Mouse (Mus musculus) hindlimb bud, embryonic 11.5 days (tissue): ENCODE data around the gene Hopx.
"Not testable (repeated sequence)": the region's sequence is repeated elsewhere in the genome, so short reads cannot be mapped to it uniquely, and the experiment has no call there.

Source experiments
- DNase-seq: peaks from one replicate; pipeline ENCODE4 v3.0.0-alpha.2; 2012; ENCODE audit warnings: low read depth, low spot score; ENCODE audit errors: extremely low spot score

Hopx gene

DNA sequence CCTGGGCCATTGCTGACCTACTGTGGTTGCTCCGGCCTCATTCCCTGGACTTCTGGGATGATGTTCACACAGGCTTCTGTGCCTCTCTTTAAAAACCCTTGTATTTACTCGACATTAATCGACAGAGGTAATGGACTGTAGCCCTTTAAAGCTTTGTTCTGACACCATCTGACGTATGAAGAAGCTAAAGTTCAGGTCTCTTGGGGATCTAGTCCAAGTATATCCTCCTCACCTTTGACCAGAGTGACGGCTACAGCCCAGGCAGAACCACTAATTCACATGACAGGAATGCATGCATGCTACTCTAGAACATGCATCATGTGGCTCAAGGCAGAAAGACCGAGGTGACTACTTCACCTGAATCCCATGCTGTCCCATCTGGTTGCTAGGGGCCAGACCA is 14.2 kb downstream of the Hopx start:
- DNase-seq = no peak

DNA sequence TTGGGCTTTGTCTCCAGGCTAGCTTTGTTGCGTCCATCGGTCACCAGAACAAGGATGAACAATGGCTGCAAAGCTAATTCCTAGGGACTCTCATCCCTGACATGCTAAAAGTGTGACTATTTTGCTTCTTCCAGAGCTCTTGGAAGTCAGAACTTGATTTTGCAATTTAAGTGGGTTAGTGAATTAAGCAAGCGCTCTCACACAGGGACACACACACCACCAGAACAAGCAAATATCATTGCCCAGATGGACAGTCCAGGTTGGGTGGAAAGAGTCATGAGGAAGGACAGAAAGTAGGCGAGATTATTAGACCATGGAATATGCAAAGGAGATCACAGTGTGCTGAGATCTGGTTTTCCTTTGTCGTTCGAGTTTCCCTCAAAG is 14.9 kb downstream of the Hopx start:
- DNase-seq = no peak

DNA sequence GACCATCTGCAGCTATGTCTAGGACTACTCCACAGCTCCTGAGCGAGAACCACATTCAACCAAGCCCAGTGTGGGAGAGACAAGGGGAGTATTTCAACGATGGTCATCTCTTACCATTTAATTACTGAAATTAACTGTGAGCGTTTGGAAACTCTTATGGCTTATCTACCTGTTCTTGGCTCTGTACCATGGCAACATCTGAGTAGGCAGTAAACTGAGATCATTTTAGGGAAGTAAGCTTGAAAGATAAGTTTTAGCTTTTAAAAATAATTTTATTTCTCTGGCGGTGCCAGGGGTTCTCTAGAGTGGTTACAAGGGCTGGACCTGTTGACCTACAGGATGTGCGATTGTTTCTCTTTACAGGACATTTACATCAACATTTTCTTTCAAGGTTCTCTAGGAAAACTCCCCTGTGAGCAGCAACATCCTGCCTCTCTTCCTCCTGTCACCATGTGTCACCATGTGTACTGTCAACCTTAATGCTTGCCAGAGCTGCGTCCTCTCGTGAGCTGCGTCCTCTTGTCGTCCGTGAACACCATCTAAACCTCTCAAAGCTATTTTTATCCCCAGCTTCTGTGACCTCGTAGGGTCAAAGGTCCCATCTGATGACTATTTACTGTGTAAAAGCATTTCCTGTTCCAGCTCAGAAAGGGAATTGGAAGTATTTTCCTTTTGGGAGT is 15.5 kb downstream of the Hopx start:
- DNase-seq = no peak

DNA sequence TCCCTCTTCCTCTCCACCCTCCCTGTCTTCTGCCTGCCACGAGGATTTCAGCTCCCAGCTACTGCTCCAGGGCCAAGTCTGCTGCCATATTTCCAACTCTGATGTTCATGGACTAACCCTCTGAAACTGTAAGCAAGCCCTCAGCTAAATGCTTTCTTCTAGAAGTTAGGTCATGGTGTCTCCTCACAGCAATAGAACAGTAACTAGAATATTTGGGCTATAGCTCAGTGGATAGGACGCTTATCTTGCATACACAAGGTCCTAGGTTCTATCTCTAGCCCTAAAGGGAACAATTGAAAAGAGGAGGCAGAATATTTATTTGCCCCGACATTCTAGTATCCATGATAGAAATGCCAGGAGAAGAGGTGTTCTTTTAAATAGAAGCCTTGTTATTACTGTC is 16.0 kb downstream of the Hopx start:
- DNase-seq = no peak

DNA sequence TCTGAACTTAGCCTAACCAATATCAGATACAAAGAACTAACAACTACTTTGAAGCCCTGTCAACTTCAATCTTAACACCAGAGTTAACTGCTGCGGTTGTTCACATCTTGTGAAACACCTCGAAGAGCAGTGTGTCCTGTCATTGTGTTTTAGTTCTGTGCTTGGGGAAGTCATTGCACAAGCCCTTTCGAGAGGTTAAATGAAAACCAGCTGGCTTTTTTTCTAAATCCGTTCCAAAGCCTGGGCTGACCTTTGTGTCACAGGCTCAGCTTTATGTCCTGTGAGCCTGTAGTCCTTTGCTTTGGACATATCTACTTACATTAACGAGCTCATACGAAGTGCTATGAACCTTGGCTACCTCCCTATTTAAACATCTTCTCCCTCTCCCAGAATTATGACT is 17.2 kb downstream of the Hopx start:
- DNase-seq = no peak

- not testable (repeated sequence) for DNase-seq
Observed at GRCm38 (mm10) chr5:77096194-77096593, 18.7 kb downstream of the Hopx start.

DNA sequence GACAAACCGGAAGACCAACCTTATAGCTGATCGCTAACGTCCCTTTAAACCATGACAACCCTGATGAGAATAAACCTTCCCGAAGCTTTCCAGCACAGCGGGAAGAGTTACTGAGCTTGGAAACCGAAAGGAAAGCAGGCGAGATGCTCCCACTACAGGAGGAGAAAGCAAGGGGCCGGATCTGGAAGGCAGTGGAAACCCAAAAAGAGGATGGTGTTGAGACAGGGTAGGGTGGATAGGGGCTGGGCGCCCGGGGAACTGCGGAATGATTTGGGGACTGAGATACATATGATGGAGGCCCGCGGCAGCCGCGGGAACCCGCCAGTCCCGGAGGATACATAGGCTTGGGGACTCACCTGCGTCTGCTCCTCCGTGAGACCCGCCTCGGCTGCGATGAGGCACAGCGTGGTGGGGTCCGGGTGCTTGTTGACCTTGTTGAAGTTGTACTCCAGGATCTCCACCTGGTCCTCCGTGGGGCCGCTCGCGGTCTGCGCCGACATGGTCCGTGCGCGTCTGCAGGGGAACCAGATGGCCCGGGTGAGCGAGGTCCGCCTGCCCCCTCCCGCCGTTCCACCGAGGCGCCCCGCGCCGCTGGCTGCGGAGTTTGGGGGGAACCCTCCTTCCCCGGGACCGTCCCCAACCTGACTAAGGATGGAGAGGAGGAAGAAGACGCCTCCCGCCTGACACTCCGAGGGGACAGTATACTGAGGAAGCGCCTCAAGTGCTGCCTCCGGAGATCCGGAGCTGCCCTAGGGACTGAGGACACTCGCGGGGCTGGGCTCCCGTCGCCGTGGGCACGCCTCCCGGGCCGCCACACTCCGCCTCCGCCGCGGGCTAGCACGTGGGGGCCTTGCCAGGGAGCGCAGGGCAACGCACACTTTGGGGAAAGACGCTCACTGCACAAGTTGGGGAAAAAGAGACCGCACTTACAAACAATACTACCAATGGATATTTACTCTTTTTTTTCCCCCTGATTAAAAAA is 20.1 kb downstream of the Hopx start:
- DNase-seq = no peak

- DNase-seq = no peak
Observed at GRCm38 (mm10) chr5:77093961-77094360, 21.0 kb downstream of the Hopx start.

- no peak for DNase-seq
Observed at GRCm38 (mm10) chr5:77092531-77092930, 22.4 kb downstream of the Hopx start.

DNA sequence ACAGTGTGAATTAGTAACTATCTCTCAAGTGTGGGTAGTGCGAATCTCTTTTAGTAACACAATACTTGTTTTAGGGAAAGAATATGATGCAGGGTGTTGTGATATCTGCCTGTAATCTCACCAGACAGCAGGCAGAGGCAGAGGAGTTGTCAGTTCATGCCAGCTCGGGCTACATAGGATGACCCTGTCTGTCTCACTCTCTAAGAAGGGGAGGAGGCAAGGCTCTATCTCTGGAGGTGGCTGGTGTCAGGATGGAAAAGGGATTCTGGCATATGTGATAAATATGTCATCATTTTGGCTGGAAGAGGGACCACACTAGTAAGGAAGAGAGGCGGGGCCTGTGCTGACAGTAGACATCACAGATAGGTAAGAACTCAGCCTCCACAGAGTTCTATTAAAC is 23.0 kb downstream of the Hopx start:
- no peak for DNase-seq

GRCm38 (mm10) chr5:77090521-77091096 is 24.3 kb downstream of the Hopx start:
- DNase-seq = no peak

- DNase-seq = no peak
Observed at GRCm38 (mm10) chr5:77089901-77090300, 25.0 kb downstream of the Hopx start.

DNA sequence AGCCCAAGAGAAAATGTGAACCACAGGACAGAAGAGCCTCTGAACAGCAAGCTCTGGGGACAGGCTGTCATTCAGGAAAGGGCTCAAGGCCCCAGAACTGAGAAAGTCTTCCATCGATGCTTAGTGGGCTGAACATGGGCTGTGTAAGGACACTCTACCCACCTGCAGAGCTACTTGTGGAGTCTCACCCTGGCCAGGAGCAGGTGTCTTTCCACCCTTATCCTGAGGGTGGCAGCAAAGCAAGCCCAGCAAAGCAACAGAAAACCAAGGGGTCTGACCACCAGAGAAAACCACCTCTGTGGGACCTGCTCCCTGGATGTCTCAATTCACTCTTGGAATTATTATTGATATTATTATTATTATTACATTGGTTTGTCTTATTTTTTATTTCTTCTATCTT is 25.6 kb downstream of the Hopx start:
- DNase-seq = no peak

DNA sequence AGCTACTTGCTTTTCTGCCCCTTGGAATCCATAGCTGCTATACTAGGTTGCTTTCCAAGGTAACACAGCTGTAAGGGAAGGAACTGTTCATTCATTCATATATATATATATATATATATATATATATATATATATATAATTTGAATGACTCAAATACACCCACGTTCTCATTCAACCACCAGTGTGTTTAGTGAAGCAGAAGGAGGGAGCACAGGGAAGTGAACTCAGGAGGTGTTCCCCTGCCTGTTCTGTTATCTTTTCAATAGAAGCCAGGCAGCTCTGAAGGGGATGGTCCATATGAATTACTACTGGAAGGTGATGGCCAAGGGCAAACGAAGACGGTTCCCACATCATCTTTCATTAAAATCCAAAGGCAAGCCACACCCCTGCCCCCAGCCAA is 27.8 kb downstream of the Hopx start:
- DNase-seq = no peak

GRCm38 (mm10) chr5:77086541-77086940 is 28.4 kb downstream of the Hopx start:
- no peak for DNase-seq

DNA sequence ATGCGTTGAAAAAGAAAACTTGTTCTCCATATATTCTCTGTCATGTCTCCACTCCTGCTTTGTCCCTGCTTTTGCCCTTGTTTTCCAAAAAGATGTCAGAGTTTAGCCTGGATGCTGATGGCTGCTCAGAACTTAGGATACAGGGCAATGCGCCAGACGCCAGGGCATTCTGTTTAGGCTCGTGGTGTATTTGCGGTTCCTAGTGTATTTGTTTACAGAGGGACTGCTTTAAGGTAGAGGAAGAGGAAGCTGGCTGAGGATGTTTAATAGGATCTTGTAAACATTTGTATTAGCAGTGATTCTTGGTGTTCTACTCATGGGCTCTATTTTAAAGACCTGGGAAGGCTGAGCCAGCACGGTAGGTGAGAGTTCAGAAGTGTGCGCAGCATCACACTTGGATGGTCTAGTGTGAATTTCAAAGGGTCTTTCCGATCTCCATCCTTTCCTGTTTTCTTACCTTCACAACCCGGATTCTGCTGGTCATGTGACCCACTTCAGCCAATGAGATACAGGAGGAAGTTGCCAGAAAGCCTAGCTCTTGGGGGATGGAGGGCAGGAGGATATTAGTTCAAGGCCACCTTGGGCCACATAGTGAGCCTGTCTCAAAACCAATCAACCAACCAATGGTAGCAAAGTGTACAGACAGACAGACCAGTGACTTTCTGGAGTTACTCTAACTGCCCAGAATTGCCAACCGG is 29.0 kb downstream of the Hopx start:
- DNase-seq = no peak

GRCm38 (mm10) chr5:77084418-77084817 is 30.5 kb downstream of the Hopx start:
- DNase-seq = no peak

GRCm38 (mm10) chr5:77082735-77083134 is 32.2 kb downstream of the Hopx start:
- DNase-seq = no peak

- no peak for DNase-seq
Observed at GRCm38 (mm10) chr5:77080761-77081160, 34.2 kb downstream of the Hopx start.

DNA sequence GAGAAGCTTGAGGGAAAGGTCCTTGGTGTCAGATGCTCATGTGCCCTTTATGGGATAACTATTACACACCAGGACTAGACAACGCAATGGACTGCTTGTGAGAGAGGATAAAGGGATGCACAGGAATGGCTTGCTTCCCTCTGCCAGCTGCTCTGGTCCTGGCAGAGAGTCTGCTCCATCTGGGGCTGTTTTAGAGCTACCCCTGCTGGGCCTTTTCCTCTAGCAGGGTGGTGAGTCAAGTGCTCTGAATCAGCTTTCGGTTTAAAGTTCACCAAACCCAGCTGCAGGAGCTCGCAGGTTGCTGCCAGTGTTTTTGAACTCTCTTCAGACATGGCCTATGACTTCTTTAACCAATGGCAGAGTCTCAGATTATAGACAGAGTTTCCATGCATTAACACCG is 39.0 kb downstream of the Hopx start:
- DNase-seq = no peak

DNA sequence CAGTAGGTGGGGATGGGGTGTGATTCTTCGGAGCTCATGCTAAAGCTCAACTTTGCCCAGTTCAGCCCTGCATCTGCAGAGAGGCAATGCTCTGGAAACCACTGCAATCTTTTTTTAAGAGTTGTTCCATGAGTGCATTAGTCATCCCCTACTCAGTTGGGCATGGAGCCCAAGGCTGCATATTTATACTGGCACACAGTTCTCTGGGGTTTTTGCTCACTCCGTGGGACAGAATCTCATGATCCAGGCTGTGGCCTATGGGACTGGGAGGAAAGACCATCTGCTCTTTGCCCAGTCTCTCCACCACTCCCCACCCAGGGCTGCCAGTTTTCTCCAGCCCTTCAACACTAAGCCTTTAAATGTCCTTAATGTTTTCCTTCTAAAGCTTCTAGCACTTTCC is 40.0 kb downstream of the Hopx start:
- DNase-seq = no peak
